Mouse (Mus musculus) left cerebral cortex, adult 2 months (tissue): ENCODE measurements around the gene Fam234b. TPM values are rescaled to one million over a fixed set of nuclear protein-coding genes. Genes with fewer than 3 reads are reported as not detected.

ENCODE experiments used
- DNase-seq, 2 experiments: peaks; one replicate each; pipeline ENCODE4 v3.0.0; 2021 to 2022; ENCODE audit warnings: low spot score in 2 of 2, mixed read lengths in 1 of 2; ENCODE audit errors: extremely low spot score in 1 of 2
- H3K27ac ChIP-seq: fragments of 200-600 bp; 2 replicates; pipeline ENCODE4 v1.8.1; 2022
- H3K4me3 ChIP-seq: fragments of 200-600 bp; 2 replicates; pipeline ENCODE4 v1.8.1; 2022
- CTCF ChIP-seq: fragments of 200-600 bp; IDR thresholded peaks from 2 replicates; pipeline ENCODE4 v1.8.1; 2022; ENCODE audit warnings: antibody characterized with exemption, mild to moderate bottlenecking, moderate library complexity
- intact Hi-C: fragments of 180-260 bp; cut with DNase I; formaldehyde crosslinking; loops from one replicate; pipeline ENCODE4 v1.15.1; 2025
- total RNA-seq, 2 experiments: library from RNA; stranded (reverse); gene quantifications; 2 replicates each; pipeline ENCODE4 v1.2.3; 2021

The Fam234b gene
- total RNA-seq, 2 experiments from 2014 or later: 167 to 178 TPM

GRCm38 (mm10) chr6:135276474-135277295 is 78.9 kb downstream of the Fam234b start:
- no peak for DNase-seq
- Histone ChIP-seq H3K4me3 (no peak overlapping the region), H3K27ac (no peak overlapping the region)
- no peak for TF ChIP-seq CTCF
- intact Hi-C loops: no loop called here

GRCm38 (mm10) chr6:135278302-135278701 is 80.5 kb downstream of the Fam234b start:
- H3K4me3 ChIP-seq: no peak overlapping the region
- H3K27ac ChIP-seq: no peak overlapping the region
- no peak for DNase-seq
- intact Hi-C loops: no loop called here
- TF ChIP-seq CTCF: no peak

GRCm38 (mm10) chr6:135279286-135279685 is 81.5 kb downstream of the Fam234b start:
- no peak for TF ChIP-seq CTCF
- intact Hi-C loops: no loop called here
- Histone ChIP-seq H3K27ac (no peak overlapping the region), H3K4me3 (no peak overlapping the region)
- DNase-seq: no peak

GRCm38 (mm10) chr6:135279856-135280255 is 82.1 kb downstream of the Fam234b start:
- Histone ChIP-seq H3K27ac (no peak overlapping the region), H3K4me3 (no peak overlapping the region)
- no peak for TF ChIP-seq CTCF
- DNase-seq: no peak
- intact Hi-C loops: no loop called here

GRCm38 (mm10) chr6:135292391-135292790 is 94.6 kb downstream of the Fam234b start:
- no peak overlapping the region for H3K27ac ChIP-seq
- intact Hi-C loops: no loop called here
- DNase-seq: no peak
- H3K4me3 ChIP-seq: no peak overlapping the region
- TF ChIP-seq CTCF: no peak

- no peak for TF ChIP-seq CTCF
- intact Hi-C loops: no loop called here
- no peak overlapping the region for H3K4me3 ChIP-seq
- DNase-seq: no peak
- H3K27ac ChIP-seq: no peak overlapping the region
These were observed 96.4 kb downstream of the Fam234b start for GRCm38 (mm10) chr6:135294150-135294549.

Other genes starting within 250 kb of the Fam234b start
- 1 to 10 TPM; 3.7 to 6.4 TPM for gene Apold1, start 216.3 kb upstream of the Fam234b start, total RNA-seq
- 10 to 100 TPM; 61.0 to 62.0 TPM for gene Ddx47, start 186.4 kb upstream of the Fam234b start, total RNA-seq
- under 1 TPM; 0.38 to 0.65 TPM for gene Gprc5a, start 132.3 kb upstream of the Fam234b start, total RNA-seq
- gene Gprc5d, start 79.7 kb upstream of the Fam234b start, total RNA-seq: under 1 TPM in 1 of 2 experiments, not detected in 1; 0.26 TPM
- 10 to 100 TPM; 45.3 to 46.9 TPM for gene Hebp1, start within 50 bp of the Fam234b start, total RNA-seq
- gene Gsg1, start 56.4 kb downstream of the Fam234b start, total RNA-seq: not detected
- under 1 TPM; 0.28 to 0.54 TPM for gene Pbp2, start 112.4 kb downstream of the Fam234b start, total RNA-seq
- 1 to 10 TPM; 2.6 TPM for gene Emp1, start 164.6 kb downstream of the Fam234b start, total RNA-seq